Mouse (Mus musculus) embryo, embryonic 9.5 days (tissue): ENCODE measurements around the gene Rpl35a.
"Not testable (repeated sequence)": the region's sequence is repeated elsewhere in the genome, so short reads cannot be mapped to it uniquely, and the experiment has no call there.

Experiments
- DNase-seq: peaks from one replicate; pipeline ENCODE4 v3.0.0-alpha.2; 2017; ENCODE audit errors: extremely low spot score

Gene Rpl35a

DNA sequence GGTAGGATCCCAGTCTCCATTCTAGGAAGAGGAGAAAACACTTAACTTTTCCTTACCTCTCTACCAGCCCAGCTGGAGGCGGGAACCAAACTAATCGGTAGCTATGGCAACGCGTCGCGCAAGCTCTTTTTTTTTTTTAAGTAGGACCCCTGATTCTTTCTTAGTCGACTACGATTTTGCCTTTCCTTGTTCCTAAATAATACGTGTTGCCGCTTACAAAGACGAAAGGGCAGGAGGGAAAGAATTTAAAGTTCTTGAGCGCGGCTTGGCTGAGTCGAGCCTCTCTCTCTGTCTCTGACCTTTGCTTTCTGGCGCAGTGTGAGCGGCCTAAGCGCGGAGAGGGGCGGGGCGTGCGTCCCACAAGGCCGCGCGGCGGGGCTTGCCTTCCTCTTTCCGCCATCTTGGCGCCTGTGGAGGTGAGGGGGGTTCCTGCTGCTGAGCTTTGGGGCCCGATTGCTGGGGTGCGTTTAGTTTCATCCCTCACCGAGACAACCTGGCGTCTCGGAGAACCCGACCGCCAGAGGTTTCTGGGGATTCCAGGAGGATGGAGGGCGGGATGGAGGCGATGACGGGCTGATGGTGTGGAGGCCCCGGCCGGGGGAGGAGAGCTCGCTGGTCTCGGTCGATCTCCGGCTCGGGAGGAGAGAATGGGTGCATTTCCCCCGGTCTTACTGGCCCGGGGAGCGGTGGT, at the start of gene Rpl35a, which contains the start of gene Iqcg:
TSS of gene Rpl35a (plus strand) at position 359 of the 691 bp plus-strand sequence.
TSS of gene Iqcg (minus strand) at position 124 of the 691 bp plus-strand sequence.
- DNase-seq, result peak; percentile 93

DNA sequence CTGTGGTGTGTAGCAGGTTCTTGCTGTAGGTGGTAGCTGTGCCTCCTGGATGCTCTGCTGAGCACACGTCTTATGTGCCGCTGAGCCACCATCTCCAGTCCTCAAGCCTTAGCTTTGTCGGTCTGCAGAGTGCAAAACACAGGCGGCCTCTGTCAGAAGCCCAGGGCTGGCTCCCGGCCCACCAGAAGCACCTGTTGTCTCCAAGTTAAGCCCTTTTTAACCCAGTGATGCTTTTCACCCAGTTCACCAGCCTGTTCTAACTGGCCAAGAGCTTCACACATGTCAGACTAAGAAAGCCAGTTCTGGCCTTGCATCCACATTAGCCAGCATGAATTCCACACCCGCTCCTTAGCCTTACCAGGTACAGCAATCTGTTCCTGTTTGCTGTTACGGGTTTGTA, 49.4 kb upstream of the Rpl35a start:
- DNase-seq, result no peak

DNA sequence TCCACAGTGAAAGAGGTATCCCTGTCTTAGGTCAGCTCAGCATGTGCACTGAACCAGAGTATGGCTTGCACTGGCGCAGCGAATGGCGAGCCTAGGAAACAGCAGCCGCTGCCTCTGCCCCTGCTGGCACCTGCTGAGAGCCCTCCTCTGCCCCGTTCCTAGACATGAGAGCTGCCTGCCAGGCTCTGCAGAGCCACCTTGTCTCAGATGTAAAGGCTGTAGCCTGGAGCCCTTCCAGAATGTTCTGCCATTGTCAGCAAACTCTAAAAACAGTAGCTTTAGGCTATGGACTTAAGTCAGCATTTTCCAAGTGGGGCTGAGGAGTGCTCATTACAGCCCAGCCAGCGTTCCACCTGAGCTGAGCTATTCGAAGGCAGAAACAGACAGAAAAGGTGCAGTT, 48.8 kb upstream of the Rpl35a start:
- DNase-seq, result no peak

DNA sequence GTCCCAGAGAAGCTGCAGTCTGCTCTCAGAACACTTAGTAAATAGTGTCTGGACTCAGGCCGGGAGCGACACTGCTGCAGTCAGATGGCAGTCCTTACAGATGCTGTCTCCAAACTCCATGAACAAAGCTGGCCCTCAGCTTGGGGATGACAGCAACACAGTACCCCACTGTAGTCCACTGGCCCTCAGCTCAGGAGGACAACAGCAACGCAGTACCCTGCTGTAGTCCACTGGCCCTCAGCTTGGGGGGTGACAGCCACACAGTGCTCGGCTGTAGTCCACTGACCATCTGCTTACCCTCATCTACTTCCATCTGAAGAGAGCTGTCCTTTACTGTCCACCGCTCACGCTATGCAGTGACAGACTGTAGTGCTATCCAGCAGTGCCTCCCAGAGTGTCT, 46.1 kb upstream of the Rpl35a start:
- no peak for DNase-seq

DNA sequence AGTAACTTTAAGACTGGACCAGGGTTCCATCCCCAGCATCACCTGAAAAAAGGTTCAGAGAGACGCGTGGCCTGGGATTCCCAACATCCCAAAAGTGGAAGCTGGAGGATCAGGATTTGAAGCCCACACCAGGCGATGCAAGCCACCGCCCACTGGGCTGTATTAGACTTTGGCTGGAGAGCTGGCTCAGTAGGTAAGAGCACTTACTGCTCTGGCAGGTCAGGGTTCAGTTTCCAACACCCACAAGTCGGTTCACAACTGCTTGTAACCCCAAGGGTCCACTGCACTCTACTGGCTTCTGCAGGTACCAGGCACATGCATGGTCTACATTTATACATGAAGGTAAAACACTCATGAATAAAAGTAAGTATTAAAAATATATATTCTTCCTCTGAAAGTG, 42.5 kb upstream of the Rpl35a start:
- DNase-seq, result no peak

DNA sequence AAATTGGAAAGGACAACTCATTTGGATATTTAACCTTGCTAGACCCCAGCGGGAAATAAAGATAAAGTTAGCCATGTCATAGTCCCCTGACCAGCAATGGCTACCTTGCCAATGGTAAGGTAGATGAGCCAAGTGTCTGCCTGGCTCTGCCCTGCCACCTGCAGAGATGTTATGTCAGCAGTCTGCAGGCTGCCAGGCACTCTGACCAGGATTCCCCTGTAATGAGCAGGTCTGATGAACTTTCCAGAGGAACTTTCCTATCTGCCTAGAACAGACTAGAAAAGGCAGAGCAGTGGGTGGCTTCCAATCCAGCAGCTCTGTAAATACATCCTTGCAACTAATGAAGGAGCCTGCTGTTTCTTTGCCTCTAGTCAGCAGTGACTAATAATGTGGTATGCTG, 41.3 kb upstream of the Rpl35a start:
- DNase-seq, result no peak

DNA sequence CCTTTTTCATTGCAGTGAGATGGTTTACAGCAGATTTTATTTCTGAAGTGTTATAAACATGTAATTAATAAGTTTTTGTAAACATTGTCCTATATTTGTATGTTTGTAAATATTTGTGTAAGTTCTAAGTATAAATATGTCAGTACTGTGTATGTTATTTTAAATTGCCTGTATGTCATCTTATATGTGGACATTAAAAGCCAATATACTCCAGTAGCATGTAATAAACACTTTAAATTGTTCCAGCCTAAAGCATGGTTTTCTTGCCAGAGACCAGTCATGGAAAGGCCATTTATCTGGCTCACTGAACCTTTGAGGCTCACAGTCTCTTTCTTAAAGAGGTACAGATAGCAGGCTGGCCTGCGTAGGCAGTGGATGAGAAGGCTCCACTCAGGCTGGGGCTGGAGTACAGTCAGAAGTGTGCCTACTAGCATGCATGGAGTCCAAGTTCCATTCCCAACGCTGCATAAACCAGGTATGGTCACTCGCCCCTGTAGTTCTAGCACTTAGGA, 40.8 kb upstream of the Rpl35a start:
- DNase-seq, result no peak

DNA sequence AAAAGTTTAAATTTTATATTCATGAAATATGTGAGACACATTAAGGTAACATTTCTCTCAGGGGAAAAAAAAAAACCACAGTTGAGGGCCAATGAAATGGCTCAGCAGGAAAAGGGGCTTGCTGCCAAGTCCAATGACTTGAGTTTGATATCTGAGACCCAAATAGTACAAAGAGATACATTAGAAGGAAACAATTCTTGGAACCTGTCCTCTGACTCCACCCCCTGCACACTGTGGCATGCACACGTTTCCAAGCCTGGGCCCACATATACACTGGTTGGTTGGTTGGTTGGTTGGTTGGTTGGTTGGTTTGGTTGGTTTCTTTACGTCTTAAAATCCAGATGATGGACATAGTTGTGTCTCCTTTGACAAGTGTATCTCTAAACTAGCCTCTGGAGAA, 40.3 kb upstream of the Rpl35a start:
- no peak for DNase-seq

DNA sequence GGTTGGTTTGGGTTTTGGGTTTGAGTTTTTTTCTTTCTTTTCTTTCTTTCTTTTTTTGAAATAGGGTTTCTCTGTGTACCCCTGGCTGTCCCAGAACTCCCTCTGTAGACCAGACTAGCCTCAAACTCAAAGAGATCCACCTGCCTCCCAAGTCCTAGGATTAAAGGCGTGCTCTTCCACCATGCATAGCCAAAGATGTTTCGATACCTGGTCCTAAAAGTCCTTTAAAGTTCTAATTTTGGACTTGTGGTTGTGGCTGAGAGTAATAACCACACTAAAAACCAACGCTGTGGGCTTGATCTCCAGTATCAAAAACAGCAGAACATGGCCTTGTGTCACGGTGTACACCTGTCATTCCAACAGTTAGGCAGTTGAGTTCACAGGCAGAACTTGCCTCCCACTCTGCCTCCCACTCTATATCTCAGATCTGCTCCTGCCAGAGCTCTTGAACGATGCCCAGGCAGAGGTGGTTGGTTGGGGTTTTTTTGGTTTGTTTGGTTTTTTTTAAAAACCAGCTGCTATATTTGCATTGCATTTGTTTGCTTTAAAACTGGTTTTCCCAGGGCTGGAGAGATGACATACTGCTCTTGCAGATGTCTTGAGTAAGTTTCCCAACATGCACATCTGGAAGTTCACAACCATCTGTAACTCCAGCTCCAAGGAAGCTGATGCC, 38.4 kb upstream of the Rpl35a start:
- DNase-seq, result no peak

DNA sequence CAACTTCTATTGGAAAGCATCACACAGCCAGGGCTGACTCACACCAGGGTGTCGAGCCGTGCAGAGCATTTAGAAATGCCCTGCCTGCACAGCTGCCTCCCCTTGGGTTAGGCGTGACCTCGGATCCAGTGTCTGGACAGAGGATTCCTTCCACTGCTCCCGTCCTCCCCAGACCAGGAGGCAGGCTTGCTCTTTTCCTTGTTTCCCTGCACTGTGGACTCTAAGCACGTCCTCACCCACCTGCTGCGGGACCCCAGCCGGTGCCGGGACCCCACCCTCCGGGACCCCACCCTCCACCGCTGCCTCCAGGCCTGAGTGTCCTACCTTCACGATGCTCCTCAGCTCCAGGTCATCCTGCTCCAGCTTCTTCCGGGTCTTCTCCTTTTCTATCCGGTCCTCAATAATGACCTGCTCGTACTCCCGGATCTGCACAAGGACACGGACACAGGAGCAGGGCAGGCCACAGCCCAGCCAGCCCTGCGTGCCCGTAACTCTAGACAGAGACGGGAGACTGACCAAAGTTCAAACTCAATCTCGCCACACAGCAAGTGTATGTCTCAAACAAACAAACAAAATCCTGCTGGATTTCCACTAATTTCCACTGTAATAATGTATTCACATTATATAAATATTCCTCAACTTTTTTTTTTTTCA, 37.0 kb upstream of the Rpl35a start:
- no peak for DNase-seq

DNA sequence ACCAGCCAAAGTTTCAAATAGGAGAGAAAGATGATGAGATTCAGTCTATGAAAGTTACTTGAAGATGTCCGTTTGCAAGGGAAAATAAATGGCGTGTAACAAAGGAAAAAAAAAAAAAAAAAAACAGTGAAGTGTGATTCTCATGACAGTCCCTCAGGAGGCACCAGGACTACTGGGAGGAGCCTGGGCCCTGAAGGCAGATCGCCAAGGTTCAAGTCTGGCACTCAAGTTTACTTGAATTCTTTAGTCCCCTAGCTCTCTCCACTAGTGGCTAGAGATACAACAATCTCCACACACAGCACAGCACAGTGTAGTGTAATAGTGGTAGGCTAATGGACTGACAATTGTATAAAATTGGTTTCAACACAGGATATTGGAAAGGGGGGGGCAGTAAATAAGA, 34.9 kb upstream of the Rpl35a start:
- no peak for DNase-seq

DNA sequence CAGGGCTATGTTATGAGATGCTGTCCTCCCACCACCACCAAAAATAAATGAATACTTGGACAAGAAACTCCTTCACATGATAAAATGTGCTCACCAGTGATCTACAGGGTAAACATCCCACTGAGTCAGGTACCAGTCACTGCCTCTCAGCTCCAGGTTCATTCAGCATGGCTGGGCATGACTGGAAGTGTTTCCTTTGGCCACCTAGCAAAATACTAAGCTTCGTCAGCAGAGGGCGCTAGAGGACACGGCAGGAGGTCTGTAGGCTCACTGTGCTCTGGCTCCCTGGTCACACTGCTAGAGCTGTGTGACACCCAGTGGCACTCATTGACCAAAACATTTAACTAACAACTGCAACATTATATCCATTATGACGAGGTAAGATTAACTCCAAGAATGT, 32.5 kb upstream of the Rpl35a start:
- DNase-seq, result peak; percentile 80

DNA sequence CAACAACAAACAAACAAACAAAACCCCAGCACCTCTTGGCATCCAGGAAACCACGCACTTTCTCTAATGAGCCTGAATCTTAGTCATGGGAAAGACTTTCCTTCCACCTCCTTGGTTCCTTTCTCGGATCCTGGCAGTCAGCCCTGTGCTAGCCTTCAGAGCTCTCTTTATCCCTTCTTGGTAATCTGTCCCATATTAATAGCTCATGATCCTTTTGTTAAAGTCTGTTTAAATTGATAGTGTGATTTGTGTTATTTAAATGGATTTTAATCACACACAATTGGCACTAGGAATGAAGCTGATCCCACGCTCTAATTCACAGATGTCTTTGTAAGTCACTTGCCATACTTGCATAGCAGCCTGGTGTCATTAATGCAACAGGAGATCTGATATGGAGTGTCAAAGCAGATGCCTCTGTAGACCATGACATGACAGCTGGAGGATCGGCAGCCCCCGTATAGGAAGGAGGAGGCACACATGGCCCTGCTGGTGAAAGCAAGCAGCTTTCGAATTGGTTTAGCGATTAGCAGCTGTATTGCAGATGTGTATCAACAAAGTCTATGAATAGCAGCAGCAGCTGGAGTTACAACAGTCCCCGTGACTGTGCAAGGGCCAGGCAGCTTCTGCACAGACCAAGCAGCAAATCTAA, 31.7 kb upstream of the Rpl35a start:
- no peak for DNase-seq

DNA sequence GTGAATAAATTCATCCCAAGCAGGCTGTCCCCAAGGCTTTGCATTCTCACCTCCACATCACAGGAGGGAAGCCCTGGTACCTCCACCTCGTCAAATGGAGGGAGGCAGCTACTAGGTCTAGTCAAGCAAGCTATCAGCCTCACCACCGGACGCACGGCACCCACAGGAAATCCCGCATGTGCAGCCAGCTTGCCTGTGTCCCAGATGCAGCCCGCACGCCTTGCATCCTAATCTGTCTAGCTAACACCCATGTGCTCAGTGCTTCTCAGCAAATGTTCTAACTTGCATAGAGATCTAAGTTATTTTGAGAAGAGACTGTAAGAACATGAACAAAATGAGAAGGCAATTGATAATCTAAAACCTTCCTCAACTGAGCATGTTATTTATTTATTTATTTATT, 29.9 kb upstream of the Rpl35a start:
- no peak for DNase-seq

DNA sequence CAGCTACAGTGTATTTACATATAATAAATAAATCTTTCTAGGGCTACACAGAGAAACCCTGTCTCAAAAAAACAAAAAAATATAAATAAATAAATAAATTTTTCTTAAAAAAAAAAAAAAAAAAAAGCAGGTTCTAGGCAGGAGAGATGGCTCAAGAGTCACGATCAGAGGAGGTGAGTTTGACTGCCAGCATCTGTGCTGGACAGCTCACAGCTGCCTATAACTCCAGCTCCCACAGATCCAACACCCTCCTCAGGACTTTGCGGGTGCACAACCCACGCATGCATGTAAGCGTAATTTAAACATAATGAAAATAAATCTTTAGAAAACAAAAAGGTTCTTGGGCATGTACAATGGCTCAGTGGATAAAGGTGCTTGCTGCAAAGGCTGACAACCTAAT, 20.2 kb upstream of the Rpl35a start:
- DNase-seq, result no peak

DNA sequence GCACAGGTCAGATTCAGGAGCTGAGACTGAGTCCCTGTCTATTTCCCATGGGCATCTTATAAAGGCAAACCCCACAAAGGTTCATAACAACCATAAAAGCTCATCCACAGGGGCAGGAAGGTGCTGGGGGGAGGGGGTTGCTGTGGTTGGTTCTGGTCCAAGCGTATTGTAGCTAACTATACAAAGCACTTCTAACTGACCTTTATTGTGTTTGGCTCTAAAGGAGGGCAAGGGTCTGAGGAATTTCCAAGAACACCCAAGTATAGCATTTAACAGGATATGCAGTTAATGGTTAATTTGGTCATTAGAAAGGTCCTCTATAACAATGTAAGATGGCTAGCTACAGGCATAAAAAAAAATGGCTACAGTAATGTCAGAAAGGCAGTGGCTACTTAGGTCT, 13.6 kb upstream of the Rpl35a start:
- no peak for DNase-seq

DNA sequence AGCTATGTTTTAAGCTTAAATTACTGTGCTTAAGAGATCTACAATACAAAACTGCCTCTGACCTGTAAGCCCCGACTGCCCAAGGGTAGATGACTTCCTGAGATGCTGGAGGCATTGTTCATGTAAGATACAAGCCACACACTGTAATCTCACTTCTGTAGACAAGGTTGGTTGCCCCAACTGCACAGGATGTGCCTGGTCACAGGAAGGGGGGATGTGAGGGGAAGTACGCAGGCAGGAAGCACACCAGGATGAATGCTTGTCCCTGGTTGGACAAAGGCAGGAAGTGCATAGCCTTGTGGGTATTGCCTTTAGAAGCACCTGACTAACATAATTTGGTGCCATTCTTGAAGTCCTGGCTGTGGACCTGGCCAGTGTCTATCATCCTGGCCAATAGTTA, 13.0 kb upstream of the Rpl35a start:
- no peak for DNase-seq

DNA sequence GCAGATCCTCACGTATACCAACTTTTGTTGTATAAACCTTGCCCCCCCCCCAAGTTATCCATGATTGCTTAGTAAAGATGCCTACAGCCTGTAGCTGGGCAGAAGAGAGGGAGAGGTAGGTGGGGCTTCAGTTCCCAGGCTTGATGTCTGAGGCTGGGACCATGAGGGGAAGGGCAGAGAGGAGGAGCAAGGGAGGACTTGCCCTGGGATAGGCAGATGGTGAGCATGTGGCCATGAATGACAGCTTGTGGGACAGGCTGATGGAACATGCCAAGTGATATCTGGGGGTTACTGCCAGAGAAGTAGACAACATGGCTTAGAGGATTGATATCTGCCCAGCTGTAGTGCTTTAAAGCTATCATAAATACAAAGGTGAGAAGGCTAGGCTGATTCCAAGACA, 8.2 kb upstream of the Rpl35a start:
- DNase-seq, result no peak

DNA sequence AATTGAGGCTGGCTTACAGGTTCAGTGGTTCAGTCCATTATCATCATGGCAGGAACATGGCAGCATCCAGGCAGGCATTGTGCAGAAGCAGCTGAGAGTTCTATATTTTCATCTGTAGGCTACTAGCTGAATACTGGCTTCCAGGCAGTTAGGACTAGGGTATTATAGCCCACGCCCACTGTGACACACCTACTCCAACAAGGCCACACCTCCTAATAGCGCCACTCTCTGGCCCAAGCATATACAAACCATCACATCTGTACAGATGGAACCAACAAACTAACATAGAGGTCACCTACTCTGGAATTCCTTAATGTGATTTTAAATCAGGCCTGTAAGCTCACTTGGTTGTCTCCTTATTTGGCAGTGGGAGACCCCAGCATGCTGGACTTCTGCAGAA, 7.6 kb upstream of the Rpl35a start:
- no peak for DNase-seq

DNA sequence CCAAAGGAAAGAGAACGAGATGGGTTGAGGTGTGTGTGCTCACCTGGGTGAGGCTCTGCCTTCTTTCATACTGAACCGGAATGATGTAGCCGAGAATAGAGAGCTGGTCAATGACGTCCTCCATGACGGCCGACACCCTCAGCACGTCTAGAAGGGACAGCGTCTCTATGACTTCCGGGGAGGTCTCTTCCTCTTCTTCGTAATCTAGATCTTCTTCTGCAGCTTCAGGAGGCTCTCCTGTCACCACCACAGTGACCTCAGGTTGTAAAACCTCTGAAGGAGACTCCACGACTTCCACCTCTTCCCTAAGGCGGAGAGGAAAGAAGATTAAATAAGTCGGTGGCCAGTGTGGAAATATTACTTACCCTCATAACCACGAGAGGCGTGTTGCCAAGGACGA, 6.4 kb upstream of the Rpl35a start:
- no peak for DNase-seq

DNA sequence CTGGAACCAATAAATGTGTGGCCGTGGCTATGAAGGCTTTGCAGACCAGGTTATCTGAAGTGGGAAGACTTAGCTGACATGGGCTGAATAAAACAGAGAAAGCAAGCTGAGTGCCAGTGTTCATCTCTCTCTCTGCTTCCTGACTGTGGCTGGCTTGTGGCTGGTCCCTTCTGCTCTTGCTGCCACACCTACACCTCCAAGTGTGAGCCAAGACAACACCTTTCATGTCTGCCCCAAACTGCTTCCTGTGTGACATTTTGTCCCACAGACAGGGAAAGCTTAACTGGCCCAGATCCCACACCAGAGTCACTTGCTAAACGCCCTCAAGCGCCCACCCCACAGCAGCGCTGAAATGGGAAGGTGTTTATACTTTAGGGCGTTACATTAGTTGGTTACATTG, 3.1 kb upstream of the Rpl35a start:
- no peak for DNase-seq

DNA sequence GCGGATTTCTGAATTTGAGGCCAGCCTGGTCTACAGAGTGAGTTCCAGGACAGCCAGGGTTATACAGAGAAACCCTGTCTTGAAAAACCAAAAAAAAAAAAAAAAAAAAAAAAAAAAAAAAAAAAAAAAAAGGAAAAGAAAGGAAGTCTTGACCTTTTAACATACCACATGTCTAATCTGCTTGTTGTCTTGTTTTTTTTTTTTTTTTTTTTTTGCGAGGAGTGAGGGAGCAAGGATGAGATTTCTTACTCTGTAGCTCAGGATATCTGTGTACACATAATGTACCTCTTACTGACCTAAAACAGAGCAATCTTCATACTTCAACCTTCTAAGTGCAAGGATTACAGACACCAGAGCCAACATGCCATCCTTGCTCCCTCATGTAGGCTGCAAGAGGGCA, 1.3 kb upstream of the Rpl35a start:
- DNase-seq, result not testable (repeated sequence)

DNA sequence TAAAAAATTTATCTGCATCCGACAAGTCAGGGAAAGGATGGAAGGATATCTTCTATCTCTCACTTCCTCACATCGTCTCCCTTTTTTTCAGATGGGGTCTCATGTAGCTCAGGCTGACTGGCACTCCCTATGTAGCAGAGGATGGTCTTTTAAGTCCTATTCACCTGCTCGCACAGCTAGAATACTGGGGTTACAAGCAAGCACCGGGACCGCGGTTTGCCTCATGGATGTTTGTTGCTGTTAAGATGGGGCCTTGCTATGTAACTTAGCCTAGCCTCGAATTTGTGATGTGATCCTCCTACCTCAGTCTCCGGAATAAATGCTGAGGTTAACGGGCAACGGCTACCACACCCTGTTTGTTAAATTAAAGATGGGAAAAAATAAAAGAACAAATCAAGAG, 598 bp upstream of the Rpl35a start:
- no peak for DNase-seq
